Mouse (Mus musculus): Measurements from ENCODE around the gene Vps13d. TPM values are rescaled to one million over a fixed set of nuclear protein-coding genes. Genes with fewer than 3 reads are reported as not detected.

Vps13d gene
- total RNA-seq, 2 experiments from 2014 or later = 35.6 to 37.0 TPM

GRCm38 (mm10) chr4:145129956-145130548 is 64.8 kb downstream of the Vps13d start:
- DNase-seq = peak; percentile 84
- no peak for TF ChIP-seq CTCF (IDR thresholded peaks at IDR 0.05)
- intact Hi-C loops (cut with DNase I) = loop anchor here (5.0 to 10.0 kb wide), 2 partner anchors 238 to 365 kb away; partner anchors contain the start of gene Dhrs3
- H3K27ac ChIP-seq = peak overlapping the region; percentile 58
- H3K4me3 ChIP-seq = no peak overlapping the region

- peak; percentile 42 for TF ChIP-seq CTCF (IDR thresholded peaks at IDR 0.05)
- Histone ChIP-seq H3K4me3 (no peak overlapping the region), H3K27ac (peak overlapping the region; percentile 71)
- DNase-seq = no peak
- intact Hi-C loops (cut with DNase I) = loop anchor here (5.0 to 10.0 kb wide), 2 partner anchors 233 to 361 kb away; partner anchors contain the start of gene Dhrs3
Measured at GRCm38 (mm10) chr4:145125463-145126220, 69.2 kb downstream of the Vps13d start.

- Histone ChIP-seq H3K4me3 (no peak overlapping the region), H3K27ac (peak overlapping the region; percentile 71)
- TF ChIP-seq CTCF (IDR thresholded peaks at IDR 0.05) = no peak
- DNase-seq = peak; percentile 33
- intact Hi-C loops (cut with DNase I) = loop anchor here (10.0 kb wide), 1 partner anchor 360 kb away; no protein-coding TSS in a partner anchor
Measured at GRCm38 (mm10) chr4:145124419-145124818, 70.4 kb downstream of the Vps13d start.

- Histone ChIP-seq H3K27ac (peak overlapping the region; percentile 57), H3K4me3 (no peak overlapping the region)
- no peak for TF ChIP-seq CTCF (IDR thresholded peaks at IDR 0.05)
- intact Hi-C loops (cut with DNase I) = no loop called here
- DNase-seq = no peak
Measured at GRCm38 (mm10) chr4:145111641-145112040, 83.2 kb downstream of the Vps13d start.

GRCm38 (mm10) chr4:145110736-145111135 is 84.1 kb downstream of the Vps13d start:
- TF ChIP-seq CTCF (IDR thresholded peaks at IDR 0.05) = no peak
- no peak overlapping the region for H3K4me3 ChIP-seq
- no peak for DNase-seq
- intact Hi-C loops (cut with DNase I) = no loop called here
- peak overlapping the region; percentile 43 for H3K27ac ChIP-seq

- DNase-seq = no peak
- intact Hi-C loops (cut with DNase I) = no loop called here
- Histone ChIP-seq H3K27ac (no peak overlapping the region), H3K4me3 (no peak overlapping the region)
- TF ChIP-seq CTCF (IDR thresholded peaks at IDR 0.05) = no peak
Measured at GRCm38 (mm10) chr4:145106796-145107195, 88.0 kb downstream of the Vps13d start.

GRCm38 (mm10) chr4:145105319-145105718 is 89.5 kb downstream of the Vps13d start:
- TF ChIP-seq CTCF (IDR thresholded peaks at IDR 0.05) = no peak
- H3K27ac ChIP-seq = no peak overlapping the region
- intact Hi-C loops (cut with DNase I) = no loop called here

GRCm38 (mm10) chr4:145104917-145105316 is 89.9 kb downstream of the Vps13d start:
- intact Hi-C loops (cut with DNase I) = no loop called here
- no peak overlapping the region for H3K4me3 ChIP-seq
- no peak for DNase-seq
- TF ChIP-seq CTCF (IDR thresholded peaks at IDR 0.05) = no peak
- no peak overlapping the region for H3K27ac ChIP-seq

More at GRCm38 (mm10) chr4:145105319-145105718, 89.5 kb downstream of the Vps13d start:
- no peak for DNase-seq
- H3K4me3 ChIP-seq = no peak overlapping the region

- intact Hi-C loops (cut with DNase I) = no loop called here
- no peak for TF ChIP-seq CTCF (IDR thresholded peaks at IDR 0.05)
- no peak overlapping the region for H3K27ac ChIP-seq
- H3K4me3 ChIP-seq = no peak overlapping the region
- DNase-seq = no peak
Measured at GRCm38 (mm10) chr4:145103617-145104016, 91.2 kb downstream of the Vps13d start.

- no peak overlapping the region for H3K4me3 ChIP-seq
- TF ChIP-seq CTCF (IDR thresholded peaks at IDR 0.05) = no peak
- DNase-seq = no peak
- intact Hi-C loops (cut with DNase I) = no loop called here
- H3K27ac ChIP-seq = peak overlapping the region; percentile 56
Measured at GRCm38 (mm10) chr4:145101823-145102718, 92.7 kb downstream of the Vps13d start.

GRCm38 (mm10) chr4:145099853-145100252 is 95.0 kb downstream of the Vps13d start:
- DNase-seq = no peak
- Histone ChIP-seq H3K27ac (peak overlapping the region; percentile 78), H3K4me3 (no peak overlapping the region)
- no peak for TF ChIP-seq CTCF (IDR thresholded peaks at IDR 0.05)
- intact Hi-C loops (cut with DNase I) = no loop called here

GRCm38 (mm10) chr4:145099344-145099743 is 95.5 kb downstream of the Vps13d start:
- H3K27ac ChIP-seq = peak overlapping the region; percentile 78
- intact Hi-C loops (cut with DNase I) = no loop called here

More at GRCm38 (mm10) chr4:145099344-145099743, 95.5 kb downstream of the Vps13d start:
- H3K4me3 ChIP-seq = no peak overlapping the region
- no peak for DNase-seq
- no peak for TF ChIP-seq CTCF (IDR thresholded peaks at IDR 0.05)

All from gastrocnemius, adult 2 months (tissue).